Mouse (Mus musculus) induced T-regulatory cell, adult 2 months (primary cell): ENCODE results near the gene Oxnad1.
"Not testable (repeated sequence)": the region's sequence is repeated elsewhere in the genome, so short reads cannot be mapped to it uniquely, and the experiment has no call there.

ENCODE experiments used
- DNase-seq: peaks from one replicate; pipeline ENCODE4 v3.0.0-alpha.2; 2012; ENCODE audit warnings: low read depth

Gene Oxnad1

DNA sequence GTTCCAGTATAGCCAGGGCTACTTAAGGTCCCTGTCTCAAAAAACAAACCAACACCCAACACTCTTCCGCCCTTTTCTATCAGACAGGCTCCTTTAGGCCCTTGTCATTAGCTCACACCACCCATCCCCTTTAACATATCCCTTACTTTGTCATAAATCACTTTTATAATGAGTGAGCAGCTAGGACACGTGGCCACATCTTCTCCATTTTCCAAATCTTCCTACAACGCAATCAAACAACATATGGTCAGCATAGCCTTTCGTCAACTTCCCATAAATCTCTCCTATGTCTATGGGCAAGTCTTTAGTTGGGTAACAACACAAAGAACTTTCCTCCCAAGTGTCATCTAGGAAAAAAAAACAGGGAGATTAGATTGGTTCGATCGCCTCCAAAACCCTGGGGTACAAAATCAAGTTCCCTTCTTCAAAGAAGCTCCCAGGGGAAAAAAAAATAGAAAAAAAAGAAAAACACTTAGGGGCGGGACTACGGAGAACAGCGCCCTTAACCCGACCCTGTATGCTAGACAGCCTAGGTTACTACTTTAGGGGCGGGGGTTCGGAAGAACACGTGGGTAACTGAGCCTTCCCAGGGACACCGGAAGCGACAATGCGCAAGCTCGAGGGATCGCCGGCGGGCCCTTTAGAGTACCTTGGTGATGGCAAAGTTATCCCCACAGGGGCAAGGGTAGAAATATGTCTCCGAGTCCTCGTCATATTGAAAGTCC, at the start of gene Oxnad1:
Oxnad1 (plus strand) TSS at position 614 of the 725 bp plus-strand sequence.
- DNase-seq: peak; percentile 94

DNA sequence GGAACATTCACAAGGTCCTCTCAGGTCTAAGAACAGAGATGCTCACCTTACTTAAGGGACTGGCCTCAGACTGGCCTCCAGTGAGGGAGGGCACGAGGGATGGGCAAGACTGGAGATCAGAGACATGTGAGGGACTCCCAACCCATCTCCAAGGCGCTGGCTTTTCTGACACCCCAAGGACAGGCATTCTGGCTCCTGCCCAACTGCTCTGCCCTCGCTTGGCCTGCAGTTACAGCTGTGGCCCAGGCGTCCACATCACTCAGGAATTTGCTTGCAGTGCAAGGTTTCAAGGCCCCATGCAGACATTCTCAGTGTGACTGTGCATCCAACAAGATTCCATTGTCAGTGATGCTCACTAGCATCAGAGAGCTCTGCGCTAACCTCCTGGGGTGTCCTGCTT, 48.7 kb upstream of the Oxnad1 start:
- no peak for DNase-seq

DNA sequence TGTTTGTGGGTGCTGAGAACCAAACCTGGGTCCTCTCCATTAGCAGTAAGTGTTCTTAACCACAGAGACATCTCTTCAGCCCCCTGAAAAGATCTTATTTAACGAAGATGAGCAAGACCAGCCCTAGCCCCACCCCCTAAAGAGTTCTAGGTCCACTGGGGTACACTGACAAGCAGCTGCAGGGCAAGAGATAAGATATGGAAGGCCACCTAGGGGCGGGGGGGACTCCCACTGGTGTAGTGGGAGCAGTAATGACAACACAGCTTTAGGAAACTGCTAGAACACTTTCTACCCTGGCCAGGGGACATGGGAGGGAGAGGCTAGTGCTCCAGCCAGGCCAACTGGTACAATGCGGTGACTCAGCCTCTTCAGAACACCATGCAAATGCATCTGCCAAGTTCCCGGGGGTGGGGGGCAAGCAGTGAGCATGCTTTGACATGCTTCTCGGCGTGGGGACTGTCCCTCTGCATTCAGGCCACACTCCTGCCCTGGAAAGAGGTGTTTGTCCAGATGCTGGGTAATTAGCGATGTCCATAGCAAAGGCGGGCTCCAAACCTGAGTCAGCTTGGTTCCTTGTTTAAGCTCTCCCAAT, 47.4 kb upstream of the Oxnad1 start:
- no peak for DNase-seq

DNA sequence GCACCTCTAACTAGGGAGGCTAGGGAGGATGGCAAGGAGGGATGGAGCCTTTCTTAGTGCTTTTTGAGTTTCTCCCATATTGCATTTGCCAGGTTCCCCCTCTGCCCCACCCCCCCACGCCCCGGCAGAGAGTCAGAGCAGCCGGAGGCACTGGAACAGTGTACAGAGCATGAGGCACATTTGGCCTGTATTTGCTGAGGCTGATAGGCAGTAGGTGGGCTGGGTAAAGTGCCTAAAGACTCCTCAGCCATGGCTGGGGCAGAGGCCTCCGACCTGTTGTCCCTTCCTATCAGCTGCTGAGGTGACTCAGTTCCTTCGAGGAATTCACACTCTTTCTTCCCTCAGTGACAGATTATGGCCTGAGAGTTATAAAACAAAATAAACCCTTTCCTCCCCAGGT, 43.1 kb upstream of the Oxnad1 start:
- DNase-seq: no peak

DNA sequence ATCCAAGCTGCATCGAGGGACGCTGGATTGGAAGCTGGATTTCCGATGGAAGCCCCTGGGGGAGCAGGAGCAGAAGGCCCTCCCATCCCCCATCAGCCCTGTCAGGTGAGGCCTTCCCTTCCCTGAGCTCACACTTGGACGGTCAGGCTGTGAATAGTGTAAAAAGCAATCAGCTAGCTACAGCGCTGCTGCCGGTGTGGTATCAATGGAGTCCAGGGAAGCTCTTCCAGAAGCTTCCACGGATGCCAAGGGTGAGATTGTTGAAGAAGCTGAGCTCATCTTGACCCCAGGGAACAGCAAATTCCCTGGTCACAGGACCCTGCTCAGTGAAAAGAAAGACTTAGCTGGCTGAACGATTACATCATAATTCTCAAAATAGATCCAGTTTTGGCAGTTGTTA, 38.8 kb upstream of the Oxnad1 start:
- no peak for DNase-seq

DNA sequence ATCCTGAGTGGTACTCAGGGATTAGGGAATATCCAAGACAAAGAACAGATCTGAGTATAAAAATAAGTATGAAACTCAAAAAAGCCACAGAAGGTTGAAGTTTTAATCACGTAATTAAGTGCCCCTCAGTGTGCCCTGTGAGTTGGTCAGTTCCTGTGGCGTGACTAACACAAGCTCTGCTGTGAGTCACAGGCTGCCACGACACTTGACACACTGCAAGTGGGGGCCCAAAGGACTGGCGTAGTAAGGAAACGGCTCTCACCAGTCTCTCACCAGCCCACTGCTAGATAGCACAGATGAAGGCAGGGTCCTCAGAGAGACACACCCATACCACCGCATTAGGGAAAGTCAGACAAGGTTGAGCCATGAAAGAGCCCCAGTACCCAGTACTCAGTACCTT, 35.0 kb upstream of the Oxnad1 start:
- no peak for DNase-seq

DNA sequence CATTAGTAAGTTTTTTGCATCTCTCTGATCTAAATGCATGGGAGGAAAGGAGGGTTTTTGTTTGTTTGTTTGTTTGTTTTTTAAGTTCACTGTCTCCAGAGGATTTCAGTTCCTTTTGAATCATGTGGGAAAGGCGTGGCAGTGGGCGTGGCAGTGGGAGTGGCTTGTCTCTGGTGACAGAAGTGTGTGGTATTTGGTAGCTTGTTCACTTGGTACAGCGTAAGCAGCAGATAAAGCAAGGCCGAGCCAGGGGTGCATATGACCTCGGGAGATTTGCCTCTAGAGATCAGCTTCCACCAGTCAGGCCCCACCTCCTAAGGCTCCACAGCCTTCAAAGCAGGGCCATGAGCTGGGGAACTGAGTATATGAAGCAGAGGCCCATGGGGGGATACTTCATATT, 31.3 kb upstream of the Oxnad1 start:
- no peak for DNase-seq

DNA sequence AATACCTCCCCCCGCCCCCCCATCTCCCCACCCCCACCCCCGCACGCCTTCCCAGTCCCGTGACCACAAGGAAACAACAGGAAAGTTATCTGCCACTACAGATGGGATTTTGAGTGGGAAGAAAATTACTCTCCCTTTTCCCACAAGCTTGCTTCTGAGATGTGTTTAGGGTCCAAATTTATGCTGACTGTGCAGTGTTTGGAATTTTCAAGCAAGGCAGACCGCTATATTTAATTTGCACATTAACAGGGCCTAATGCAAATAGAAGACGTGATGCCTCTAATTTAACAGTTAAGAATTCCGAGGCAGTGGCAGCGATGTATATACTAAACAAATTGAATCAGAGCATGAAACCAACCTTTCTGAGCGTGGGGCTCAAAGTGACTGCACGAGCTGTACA, 30.4 kb upstream of the Oxnad1 start:
- no peak for DNase-seq

DNA sequence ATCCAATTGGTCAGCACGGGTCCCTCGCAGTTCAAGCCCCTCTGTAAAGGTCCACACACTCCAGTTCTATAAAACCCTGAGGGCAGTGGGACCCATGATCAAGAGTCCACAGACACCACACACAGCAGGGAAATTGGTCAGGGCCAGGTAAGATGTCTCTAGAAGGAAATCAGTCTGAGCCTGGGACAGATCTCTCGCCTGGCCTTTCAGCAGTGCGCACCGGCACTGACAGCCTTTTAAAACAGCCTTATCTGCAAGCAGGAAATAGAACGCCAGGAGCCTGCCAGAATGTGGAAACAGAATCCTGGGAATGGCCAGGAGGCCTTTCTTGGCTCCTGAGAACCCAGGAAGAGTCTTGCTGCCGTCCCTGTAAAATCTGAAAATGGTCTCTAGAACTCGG, 29.4 kb upstream of the Oxnad1 start:
- DNase-seq: no peak

DNA sequence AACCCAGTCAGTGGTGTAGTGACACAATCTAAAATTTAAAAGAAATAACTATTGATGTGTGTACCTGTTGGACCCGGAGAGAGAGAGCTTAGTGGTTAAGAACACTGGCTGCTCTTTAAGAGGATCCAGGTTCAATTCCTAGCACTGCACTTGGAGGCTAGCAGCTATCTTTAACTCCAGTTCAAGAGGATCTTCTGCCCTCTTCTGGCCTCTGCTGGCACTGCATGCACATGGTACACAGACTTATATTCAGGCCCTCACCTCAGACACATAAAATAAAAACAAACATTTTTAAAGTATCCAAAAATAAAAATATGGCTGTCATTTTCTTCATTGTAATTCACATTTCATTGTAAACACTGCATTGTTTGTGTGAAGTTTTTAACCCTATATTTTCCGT, 28.5 kb upstream of the Oxnad1 start:
- peak; percentile 43 for DNase-seq

DNA sequence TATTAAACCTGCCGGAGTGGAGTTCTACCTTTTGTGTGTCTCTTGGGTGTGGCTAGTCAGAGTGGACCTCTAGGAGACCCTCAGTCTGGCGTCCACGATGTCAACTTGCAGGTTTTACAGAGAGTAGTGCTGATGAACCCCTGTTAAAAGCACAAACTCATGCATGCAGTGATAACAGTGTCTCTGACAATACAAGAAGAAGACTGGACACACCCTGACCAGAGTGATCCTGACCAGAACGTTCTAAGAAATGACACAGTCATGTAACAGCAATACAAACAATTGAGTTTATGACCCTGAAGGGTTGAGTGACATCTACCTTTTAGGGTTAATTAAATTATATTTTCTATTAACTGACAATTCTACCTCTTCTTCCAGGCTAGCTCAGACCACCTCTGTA, 27.5 kb upstream of the Oxnad1 start:
- DNase-seq: no peak

DNA sequence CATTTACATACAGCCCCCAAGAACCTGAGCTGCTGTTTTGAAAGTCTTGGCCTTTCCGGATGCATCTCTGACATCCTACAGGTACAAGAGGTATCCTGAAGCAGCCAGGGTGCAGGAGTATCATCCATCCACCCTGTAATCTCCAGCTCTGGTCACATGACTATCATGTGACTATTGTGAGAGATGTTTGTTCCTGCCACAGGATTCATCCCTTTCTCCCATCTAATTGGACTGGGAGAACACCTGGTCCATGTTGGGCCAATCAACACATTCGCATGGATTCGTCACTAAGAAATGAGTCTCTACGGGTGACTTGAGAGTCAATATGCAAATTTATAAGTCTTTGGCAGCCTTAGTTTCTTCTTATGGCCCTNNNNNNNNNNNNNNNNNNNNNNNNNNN, 23.8 kb upstream of the Oxnad1 start:
- no peak for DNase-seq

DNA sequence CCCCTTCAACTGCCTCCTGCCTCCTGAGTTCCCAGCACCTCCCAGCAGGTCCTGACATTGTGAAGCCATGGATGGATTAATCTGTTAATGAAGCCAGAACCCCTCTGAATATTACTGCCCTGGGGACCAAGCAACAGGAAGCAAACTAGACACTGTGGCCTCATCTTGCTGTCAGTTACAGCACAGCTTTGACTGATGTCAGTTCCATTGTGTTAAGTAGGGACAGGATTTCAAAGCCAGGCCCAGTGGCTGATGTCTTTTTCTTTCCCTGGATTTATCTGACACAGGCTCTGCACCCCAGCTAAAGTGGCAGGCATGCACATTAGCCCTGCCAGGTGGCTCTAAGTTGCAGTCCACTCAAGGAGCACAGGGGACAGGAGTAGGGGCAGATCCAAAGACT, 12.4 kb upstream of the Oxnad1 start:
- no peak for DNase-seq

DNA sequence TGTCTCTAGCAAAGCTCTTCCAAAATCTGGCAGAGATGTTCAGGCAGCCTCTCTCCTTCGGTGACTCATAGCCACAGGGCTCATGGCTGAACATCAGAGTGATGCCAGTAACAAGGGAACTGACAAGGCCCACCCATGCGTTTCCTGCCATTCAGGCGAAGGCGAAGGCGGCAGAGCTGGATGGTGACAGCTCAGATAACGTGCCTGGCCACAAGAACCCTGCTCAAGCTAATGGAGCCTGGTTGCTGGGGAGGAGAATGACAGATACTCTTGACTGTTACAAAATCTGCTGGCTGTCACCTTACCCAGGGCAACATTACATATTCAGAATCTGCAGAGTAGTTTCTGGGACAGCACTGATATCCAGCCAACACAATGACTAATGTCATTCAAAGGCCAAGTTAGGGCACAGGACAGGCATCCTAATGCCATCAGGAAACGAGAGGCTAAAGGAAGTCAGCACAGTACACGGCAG, 11.9 kb upstream of the Oxnad1 start:
- DNase-seq: no peak

DNA sequence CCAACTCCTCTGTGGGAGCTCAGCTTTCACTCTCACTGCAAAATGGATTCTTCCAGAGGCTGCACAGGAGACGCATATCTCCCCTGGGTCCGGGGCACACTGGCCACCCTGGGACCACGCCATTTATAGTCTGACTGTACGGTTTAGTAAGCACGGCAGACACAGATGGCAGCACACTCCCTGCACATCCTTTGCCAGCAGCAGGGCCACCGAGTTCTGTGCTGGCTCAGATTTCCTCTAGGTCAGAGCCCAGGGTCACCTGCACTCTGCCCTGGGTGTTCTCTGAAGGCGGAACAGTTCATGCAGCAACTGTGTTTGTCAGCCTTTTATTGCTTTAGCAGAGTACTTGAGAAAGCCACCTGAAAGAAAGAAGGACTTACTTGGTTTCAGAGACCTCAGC, 11.3 kb upstream of the Oxnad1 start:
- no peak for DNase-seq

DNA sequence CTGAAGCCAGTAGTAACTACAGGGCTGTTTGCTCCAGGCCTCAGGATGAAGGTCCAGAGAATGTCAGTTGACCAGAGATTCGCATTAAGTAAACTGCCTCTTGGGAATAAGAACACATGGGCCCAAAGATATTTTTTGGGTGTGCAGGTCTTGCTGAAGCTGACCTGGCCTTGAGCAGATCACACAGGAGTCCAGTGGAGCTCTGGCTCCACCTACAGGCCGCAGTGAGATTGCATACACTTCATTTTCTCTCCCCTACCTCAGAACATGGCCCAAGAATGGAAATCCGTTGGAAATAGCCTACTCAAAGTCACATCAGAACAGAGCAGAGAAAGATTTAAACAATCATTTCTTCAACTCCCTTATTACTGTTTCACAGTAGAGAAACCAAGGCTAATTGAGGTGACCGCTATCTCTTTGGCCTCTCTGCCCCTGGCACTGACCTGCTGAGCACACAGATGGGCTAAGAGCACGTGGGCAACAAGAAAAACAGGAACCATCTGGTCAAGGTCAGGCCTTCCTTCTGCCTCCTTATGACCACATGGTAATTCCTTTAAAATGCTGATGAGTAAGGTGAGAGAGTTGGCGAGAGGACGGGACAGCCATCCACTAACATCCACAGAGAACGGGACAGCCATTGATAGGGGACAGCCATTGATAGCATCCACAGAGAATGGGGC, 8.1 kb upstream of the Oxnad1 start:
- DNase-seq: peak; percentile 78

DNA sequence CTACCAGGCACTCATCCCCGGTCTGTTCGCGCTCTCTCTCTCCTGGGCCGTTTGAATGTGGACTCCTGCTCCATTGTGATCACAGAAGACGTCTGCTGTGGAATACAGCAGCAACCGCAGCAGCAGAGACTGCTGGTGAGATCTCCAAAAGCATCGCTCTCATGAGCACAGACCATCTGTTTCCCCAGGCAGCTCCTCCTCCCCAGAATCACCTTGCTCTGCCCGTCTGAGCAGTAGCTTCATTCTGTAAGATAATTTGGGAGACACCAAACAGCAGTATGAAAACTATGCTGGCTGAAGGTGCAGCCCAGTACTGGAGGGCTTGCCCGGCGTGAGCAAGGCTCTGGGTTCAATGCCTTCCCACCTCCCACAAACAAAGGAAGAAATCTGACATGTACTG, 4.1 kb upstream of the Oxnad1 start:
- no peak for DNase-seq

DNA sequence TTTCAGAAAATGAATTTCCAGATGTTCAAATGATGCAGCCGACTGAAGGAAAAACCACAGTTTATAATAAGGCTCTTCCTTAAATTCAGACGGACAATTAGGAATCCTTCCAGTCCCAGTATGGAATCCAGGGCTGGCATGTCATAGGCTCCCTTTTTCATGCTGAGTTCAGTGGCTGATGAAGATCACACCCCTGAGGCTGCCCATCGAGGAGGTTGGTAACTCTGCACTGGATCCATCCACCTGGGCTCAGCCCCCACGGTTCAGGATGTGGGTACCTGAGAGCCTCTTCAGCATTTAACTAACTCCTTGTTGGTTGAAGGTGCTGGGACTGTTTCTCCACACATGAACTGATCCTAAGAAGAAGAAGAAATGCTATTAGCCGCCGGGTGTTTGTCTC, 2.3 kb upstream of the Oxnad1 start:
- no peak for DNase-seq

DNA sequence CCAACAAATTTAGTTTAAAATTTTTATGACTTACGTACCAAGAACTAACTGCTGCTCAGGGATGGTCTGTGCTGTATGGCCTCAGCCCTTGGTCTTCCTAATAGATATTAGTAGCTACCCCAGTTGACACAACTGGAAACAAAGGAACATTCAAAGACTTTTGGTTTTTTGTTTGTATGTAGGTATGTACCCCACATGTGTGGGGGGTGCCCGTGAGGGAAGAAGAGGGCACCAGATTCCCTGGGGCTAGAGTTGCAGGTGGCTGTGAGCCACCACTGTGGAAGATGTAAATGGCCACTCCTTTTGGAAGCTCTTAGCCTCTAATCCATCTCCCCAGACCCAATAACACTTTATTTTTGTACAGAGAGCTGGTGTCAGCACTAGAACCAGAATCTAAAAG, 1.7 kb upstream of the Oxnad1 start:
- DNase-seq: no peak

DNA sequence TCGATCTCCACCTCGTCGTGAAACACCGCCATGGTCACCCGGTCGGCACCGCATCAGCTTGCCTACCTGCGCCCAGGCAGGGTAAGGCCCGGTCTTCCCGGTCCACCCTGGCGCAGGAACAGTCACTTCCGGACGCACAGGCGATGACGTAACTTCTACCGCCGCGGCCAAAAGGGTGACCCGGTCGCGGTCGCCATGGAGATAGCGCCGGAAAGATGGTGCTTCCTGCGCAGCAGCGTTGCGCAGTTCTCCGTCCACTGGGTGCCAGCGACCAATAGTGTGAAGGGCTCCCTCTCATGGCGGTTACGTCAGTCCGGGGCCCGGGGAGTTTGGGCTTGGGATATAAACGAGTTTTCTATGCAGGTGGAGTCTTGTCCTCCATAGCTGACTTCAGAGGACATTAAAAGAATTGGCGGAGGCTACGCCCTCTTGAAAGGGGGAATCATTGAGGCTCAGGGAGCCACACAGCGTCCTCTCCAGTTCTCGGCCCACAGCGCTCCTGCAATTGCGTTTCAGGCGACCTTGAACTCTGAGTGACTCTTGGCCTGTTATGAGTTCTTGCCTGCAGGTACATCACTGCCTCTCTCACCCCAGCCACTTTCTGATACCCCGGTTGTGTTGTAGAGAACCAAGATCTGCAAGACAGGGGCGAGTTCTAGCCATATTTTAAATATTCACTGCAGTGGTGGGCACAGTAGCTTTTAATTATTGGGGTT, 470 bp downstream of the Oxnad1 start, which contains the start of gene Dph3:
Dph3 (minus strand) TSS at position 244 of the 716 bp plus-strand sequence.
- peak; percentile 98 for DNase-seq

DNA sequence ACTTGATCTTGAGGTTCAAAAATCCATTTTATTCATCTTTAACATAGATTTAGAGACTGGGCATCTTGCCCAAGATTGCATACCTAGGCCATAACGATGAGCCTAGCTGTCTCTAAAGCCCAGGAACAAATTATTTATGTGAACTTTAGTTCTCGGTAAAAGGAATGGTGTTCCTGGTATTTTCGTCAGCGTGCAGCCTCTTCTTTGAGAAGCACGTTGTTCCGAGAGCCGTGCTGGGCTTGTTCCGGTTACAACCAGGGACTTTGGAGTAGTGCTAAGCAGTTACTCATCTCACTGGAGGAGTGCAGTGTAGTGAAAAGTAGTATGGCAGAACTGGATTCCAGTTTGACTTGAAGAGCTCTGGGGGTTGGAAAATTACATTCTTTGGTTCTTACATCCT, 1.1 kb downstream of the Oxnad1 start:
- DNase-seq: peak; percentile 54

DNA sequence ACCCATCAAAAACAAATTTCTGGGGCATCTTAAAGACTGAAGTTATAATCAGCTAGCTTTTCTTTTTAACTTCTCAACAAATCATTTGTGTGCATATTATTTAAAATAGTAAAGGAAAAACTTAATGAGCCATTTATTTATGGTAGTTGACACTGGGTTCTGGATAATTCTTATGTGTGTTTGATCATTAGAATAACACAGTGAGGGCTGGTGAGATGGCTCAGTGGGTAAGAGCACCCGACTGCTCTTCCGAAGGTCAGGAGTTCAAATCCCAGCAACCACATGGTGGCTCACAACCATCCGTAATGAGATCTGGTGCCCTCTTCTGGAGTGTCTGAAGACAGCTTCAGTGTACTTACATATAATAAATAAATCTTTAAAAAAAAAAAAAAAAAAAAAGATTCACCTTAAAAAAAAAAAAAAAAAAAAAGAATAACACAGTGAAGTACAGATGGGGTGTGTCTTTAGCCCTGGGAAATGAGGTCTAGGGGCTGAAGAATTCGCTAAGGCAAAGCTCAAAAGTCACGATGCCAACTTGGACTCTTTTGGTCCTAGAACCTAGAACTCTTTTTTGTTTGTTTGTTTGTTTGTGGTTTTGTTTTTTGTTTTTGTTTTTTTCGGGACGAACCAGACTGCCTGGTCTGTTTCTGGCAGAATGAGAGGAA, 2.5 kb downstream of the Oxnad1 start:
- DNase-seq: not testable (repeated sequence)
